Mouse (Mus musculus) adrenal gland, postnatal 4 days (tissue): ENCODE measurements around the gene Megf8. TPM values are rescaled to one million over a fixed set of nuclear protein-coding genes. Genes with fewer than 3 reads are reported as not detected.
"Not testable (repeated sequence)": the region's sequence is repeated elsewhere in the genome, so short reads cannot be mapped to it uniquely, and the experiment has no call there.

ENCODE experiments used
- DNase-seq, 2 experiments: peaks; one replicate each; pipeline ENCODE4 v3.0.0; 2021 to 2022; ENCODE audit warnings: low spot score in 2 of 2, mixed read lengths in 2 of 2
- total RNA-seq, 2 experiments: library from RNA; stranded (reverse); gene quantifications; 2 replicates each; pipeline ENCODE4 v1.2.3; 2021

Gene Megf8
- total RNA-seq, 2 experiments from 2014 or later, result 51.4 to 55.6 TPM

GRCm38 (mm10) chr7:25396621-25397020 is 79.7 kb downstream of the Megf8 start:
- no peak for DNase-seq

- DNase-seq, result no peak
These were observed 81.6 kb downstream of the Megf8 start, which contains the start of gene Lipe for GRCm38 (mm10) chr7:25398610-25399009. Lipe (minus strand) TSS chr7:25398710.

GRCm38 (mm10) chr7:25399028-25399427 is 82.1 kb downstream of the Megf8 start:
- not testable (repeated sequence) for DNase-seq

- DNase-seq, result no peak
These were observed 84.6 kb downstream of the Megf8 start for GRCm38 (mm10) chr7:25401551-25401950.

GRCm38 (mm10) chr7:25401986-25402385 is 85.0 kb downstream of the Megf8 start:
- DNase-seq, result no peak

GRCm38 (mm10) chr7:25402671-25403101 is 85.7 kb downstream of the Megf8 start:
- no peak for DNase-seq

GRCm38 (mm10) chr7:25406468-25406867 is 89.5 kb downstream of the Megf8 start:
- no peak for DNase-seq

- DNase-seq, result no peak
These were observed 92.3 kb downstream of the Megf8 start for GRCm38 (mm10) chr7:25409114-25409760.

GRCm38 (mm10) chr7:25410969-25411615 is 94.1 kb downstream of the Megf8 start:
- DNase-seq, result no peak

GRCm38 (mm10) chr7:25411861-25412260 is 94.9 kb downstream of the Megf8 start:
- DNase-seq, result no peak

- DNase-seq, result no peak
These were observed 96.0 kb downstream of the Megf8 start, which contains the start of gene Cxcl17 for GRCm38 (mm10) chr7:25412833-25413441. Cxcl17 (minus strand) TSS chr7:25412886.

Other genes starting within 250 kb of the Megf8 start
- gene Grik5, start 244.8 kb upstream of the Megf8 start, total RNA-seq, result 10 to 100 TPM; 38.1 to 45.1 TPM
- 10 to 100 TPM; 22.3 to 24.4 TPM for gene Zfp574, start 244.6 kb upstream of the Megf8 start, total RNA-seq
- gene Pou2f2, start 137.4 kb upstream of the Megf8 start, total RNA-seq, result 1 to 10 TPM; 3.7 to 4.1 TPM
- 10 to 100 TPM; 15.6 to 16.4 TPM for gene Dedd2, start 96.5 kb upstream of the Megf8 start, total RNA-seq
- gene Zfp526, start 95.7 kb upstream of the Megf8 start, total RNA-seq, result 10 to 100 TPM; 15.9 to 16.3 TPM
- 10 to 100 TPM; 84.8 to 89.3 TPM for gene Gsk3a, start 79.3 kb upstream of the Megf8 start, total RNA-seq
- 10 to 100 TPM; 47.5 to 50.4 TPM for gene Erf, start 66.4 kb upstream of the Megf8 start, total RNA-seq
- gene Cic, start 49.5 kb upstream of the Megf8 start, total RNA-seq, result 100 to 1,000 TPM; 162 to 174 TPM
- 10 to 100 TPM; 62.9 to 70.0 TPM for gene Pafah1b3, start 19.2 kb upstream of the Megf8 start, total RNA-seq
- not detected for gene Prr19, start 15.8 kb upstream of the Megf8 start, total RNA-seq
- gene Tmem145, start 11.1 kb upstream of the Megf8 start, total RNA-seq, result 1 to 10 TPM; 4.0 to 5.4 TPM
- not detected for gene Cnfn, start 52.6 kb downstream of the Megf8 start, total RNA-seq
- gene Lipe, start 81.5 kb downstream of the Megf8 start, total RNA-seq, result 100 to 1,000 TPM; 139 to 178 TPM
- gene Cxcl17, start 95.7 kb downstream of the Megf8 start, total RNA-seq, result not detected
- gene Ceacam1, start 160.4 kb downstream of the Megf8 start, total RNA-seq, result 10 to 100 TPM; 14.9 to 21.4 TPM
- gene Ceacam2, start 222.7 kb downstream of the Megf8 start, total RNA-seq, result 1 to 10 TPM; 1.7 to 1.9 TPM